Mouse (Mus musculus): ENCODE results near the gene Arhgap24. TPM values are rescaled to one million over a fixed set of nuclear protein-coding genes. Genes with fewer than 3 reads are reported as not detected.

The Arhgap24 gene
- total RNA-seq, 1 experiment from 2014 or later: 32.9 TPM

- peak; percentile 69; the same call in 1 of the 2 replicates for ATAC-seq (ENCODE audit: extremely low read depth, insufficient number of reproducible peaks, low FRiP score, poor library complexity, severe bottlenecking)
Measured at GRCm38 (mm10) chr5:102766311-102767057, 285.3 kb downstream of the Arhgap24 start.

DNA sequence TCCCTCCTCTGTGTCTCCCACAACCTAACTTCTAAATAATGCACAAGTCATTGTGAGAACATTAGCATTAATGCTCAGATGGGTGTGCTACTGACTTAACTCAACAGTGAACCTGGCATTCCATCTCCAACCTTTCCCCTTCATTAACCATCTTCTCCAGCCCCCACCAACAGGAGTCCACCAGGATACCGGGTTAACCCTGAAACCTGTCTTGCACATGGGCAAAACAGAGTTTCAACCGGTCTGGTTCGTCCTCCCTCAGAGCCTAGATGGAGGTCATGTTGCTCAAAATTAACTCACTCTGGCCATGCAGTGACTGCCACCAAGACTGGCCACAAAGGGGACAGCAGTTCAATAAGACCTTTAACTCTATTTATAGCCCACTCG lies 285.9 kb downstream of the Arhgap24 start:
- no peak for ATAC-seq (ENCODE audit: extremely low read depth, insufficient number of reproducible peaks, low FRiP score, poor library complexity, severe bottlenecking)

- ATAC-seq (ENCODE audit: extremely low read depth, insufficient number of reproducible peaks, low FRiP score, poor library complexity, severe bottlenecking): no peak
Measured at GRCm38 (mm10) chr5:102767822-102768221, 286.6 kb downstream of the Arhgap24 start.

DNA sequence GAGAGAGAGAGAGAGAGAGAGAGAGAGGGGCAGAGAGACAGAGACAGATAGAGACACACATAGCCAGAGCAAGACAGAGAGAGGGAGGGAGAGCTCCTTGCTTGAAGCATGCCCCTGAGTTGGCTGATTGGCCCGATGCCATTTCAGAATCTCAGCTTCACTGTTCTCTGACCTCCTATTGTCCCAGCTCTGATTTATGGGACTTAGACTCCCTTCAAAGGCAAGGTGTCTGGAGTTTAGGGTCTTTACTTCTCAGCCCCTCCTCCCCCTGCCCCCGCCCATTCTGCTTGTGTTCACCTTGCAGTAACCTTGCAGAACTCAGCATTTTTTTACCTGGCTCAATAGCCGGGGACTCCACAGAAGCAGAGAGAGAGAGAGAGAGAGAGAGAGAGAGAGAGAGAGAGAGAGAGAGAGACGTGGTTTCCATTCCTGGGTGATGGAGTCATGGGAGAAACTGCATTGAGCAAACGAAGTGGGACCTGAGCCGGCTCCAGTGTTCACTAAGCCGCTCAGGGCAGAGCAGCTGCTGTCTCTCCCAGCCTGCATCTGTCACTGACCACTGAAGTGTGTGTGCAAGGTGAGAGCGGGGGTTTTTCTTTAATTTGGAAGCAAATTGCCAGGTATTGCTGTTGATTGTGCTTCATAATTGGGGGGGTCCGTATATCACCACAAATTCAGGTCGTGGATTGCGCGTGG lies 287.3 kb downstream of the Arhgap24 start:
- ATAC-seq (ENCODE audit: extremely low read depth, insufficient number of reproducible peaks, low FRiP score, poor library complexity, severe bottlenecking): no peak

DNA sequence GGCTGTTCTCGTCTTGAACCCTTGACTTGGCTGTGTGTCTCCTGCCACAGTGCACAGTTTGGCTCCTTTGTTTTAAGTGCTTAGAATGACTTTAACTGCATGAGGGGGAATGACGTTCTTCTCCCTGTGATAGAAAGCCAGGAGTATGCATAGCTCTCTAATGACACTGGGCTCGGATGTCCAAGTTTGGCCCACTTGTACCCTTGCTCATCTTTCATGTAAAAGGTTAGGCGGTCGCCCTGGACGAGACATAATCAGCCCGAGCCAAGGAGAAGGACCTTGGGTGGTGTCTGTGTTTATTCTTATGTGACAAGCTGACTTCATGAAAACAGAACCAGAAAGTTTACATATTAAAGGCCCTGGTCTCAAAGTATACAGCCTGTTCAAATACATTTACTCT lies 289.4 kb downstream of the Arhgap24 start:
- ATAC-seq (ENCODE audit: extremely low read depth, insufficient number of reproducible peaks, low FRiP score, poor library complexity, severe bottlenecking): no peak

DNA sequence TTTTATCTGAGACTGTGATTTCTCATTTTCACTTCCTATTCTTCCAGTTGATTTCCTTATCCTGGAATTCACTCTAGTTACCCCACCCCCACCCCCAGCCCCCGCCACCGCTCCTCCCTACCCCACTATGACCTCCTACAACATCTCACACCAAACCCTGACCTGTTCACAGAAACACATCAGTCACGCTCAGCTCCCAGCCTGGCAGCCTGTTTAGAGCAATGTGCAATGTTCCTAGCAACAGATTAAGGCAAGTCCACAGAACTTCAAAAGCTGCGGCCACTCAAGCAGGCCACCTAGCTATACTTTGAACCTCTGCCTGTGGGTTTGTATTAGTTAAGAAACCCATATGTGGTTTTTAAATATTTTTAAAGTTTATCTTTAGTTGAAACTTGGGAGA lies 293.3 kb downstream of the Arhgap24 start:
- no peak for ATAC-seq (ENCODE audit: extremely low read depth, insufficient number of reproducible peaks, low FRiP score, poor library complexity, severe bottlenecking)

- ATAC-seq (ENCODE audit: extremely low read depth, insufficient number of reproducible peaks, low FRiP score, poor library complexity, severe bottlenecking): no peak
Measured at GRCm38 (mm10) chr5:102777255-102777654, 296.1 kb downstream of the Arhgap24 start.

DNA sequence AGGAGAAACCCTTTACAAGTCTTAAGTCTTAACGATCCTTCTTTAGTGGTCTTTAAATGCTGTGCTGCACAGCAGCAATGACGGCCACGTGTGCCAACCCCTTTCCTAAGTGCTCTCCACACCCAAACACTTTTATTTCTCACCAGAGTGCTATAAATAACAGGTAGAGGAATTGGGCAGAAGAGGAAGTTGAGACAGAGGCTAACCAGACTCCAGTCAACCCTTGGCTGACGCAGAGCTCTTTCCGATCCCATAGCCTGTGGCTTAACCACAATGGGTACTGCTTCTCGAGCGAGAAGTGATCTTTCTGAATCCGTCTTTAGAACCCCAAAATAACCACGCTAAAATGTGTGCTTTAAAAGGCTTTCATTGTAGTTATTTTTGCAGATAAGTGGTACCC lies 296.7 kb downstream of the Arhgap24 start:
- ATAC-seq (ENCODE audit: extremely low read depth, insufficient number of reproducible peaks, low FRiP score, poor library complexity, severe bottlenecking): peak; percentile 91

GRCm38 (mm10) chr5:102778253-102778652 lies 297.1 kb downstream of the Arhgap24 start:
- ATAC-seq (ENCODE audit: extremely low read depth, insufficient number of reproducible peaks, low FRiP score, poor library complexity, severe bottlenecking): no peak

DNA sequence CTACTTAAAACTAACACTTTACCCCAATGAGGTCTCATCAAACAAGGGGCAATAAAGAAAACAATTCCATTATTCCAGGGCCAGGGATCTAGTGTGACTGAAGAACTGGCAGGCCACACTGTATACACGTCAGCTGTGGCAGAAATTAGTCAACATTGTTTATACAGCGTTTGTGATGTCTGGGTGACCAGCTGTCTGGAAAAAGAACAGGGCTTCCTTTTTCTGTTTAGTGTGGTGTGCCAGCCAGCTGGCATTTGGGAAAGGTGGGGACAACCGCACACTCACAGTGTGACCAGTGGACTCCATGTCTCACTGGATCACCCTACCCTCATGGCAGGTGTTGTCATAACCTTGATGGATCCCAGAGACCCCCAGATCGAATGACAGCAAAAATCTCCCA lies 302.4 kb downstream of the Arhgap24 start:
- ATAC-seq (ENCODE audit: extremely low read depth, insufficient number of reproducible peaks, low FRiP score, poor library complexity, severe bottlenecking): no peak

GRCm38 (mm10) chr5:102786123-102786522 lies 304.9 kb downstream of the Arhgap24 start:
- ATAC-seq (ENCODE audit: extremely low read depth, insufficient number of reproducible peaks, low FRiP score, poor library complexity, severe bottlenecking): no peak

- no peak for ATAC-seq (ENCODE audit: extremely low read depth, insufficient number of reproducible peaks, low FRiP score, poor library complexity, severe bottlenecking)
Measured at GRCm38 (mm10) chr5:102788437-102788836, 307.2 kb downstream of the Arhgap24 start.

DNA sequence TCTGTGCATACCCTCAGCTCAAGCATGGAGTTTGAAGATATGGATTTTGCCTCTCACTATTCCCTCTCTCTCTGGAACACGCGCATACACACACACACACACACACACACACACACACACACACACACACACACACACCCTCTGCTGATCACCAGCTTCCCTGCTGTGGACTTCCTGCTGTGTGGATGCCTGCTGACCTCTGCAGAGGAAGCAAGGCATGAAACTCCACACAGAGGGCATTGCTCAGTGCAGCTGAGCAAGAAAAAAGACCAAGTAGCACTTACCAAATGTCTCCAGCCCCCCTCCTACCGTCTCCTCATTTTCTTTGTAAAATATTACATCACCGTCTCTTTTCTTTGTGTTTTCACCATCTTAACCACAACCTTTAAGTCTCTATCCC lies 310.1 kb downstream of the Arhgap24 start:
- no peak for ATAC-seq (ENCODE audit: extremely low read depth, insufficient number of reproducible peaks, low FRiP score, poor library complexity, severe bottlenecking)

DNA sequence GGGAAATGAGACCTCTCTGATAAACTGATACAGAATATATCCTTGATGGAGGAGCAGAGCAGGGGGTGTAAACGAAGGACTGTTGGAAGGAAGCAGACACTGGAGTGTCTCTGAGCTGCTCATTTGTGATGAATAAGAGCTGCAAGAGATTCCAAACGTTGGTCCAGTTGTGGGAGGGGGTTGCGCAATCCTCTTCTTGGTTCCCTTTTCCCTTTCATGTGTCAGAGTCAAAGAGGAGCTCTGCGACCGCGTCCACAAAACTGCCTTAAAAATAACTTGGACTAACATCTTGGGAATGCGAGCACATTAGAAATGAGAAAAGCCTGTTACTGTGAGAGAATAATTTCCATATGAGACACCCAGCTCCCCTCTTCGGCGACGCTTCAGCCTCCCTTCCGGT lies 312.3 kb downstream of the Arhgap24 start:
- ATAC-seq (ENCODE audit: extremely low read depth, insufficient number of reproducible peaks, low FRiP score, poor library complexity, severe bottlenecking): no peak

DNA sequence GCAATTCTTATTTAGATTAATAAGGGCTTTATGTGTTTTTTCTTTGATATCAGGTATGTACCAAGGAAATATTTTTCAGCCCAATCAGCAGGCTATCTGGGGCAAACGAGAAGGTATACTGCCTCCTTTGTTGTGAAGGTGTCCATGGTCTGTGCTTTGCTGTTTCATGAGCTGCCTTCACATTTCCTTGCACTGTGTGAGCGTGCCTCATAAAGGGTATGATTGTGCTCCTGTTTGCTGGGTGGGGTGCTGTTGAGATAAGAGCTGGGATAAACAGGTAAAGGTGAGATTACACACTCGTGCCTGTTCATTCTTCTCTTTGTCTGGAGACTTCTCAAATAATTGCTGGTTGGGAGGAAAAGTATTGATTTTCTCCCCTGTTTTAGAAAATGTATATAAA lies 320.3 kb downstream of the Arhgap24 start:
- no peak for ATAC-seq (ENCODE audit: extremely low read depth, insufficient number of reproducible peaks, low FRiP score, poor library complexity, severe bottlenecking)

DNA sequence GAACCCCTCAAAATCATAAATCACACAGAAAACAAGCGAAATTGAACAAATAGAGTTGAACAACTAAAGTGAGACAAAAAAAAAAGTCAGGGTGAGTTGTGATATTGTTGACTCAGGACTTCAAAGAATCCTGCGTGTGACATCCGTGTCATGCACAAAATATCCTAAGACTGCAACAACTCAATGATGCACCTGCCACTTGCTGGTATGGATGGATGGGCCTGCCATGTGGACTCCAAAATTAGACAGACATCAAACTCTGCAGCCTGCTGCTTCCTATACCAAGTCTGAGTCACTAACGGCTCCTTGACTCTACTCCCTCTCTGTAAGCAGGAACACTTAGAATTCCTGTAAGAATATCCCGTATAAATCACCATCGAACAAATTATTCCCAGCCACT lies 321.6 kb downstream of the Arhgap24 start:
- ATAC-seq (ENCODE audit: extremely low read depth, insufficient number of reproducible peaks, low FRiP score, poor library complexity, severe bottlenecking): no peak

- no peak for ATAC-seq (ENCODE audit: extremely low read depth, insufficient number of reproducible peaks, low FRiP score, poor library complexity, severe bottlenecking)
Measured at GRCm38 (mm10) chr5:102803675-102804074, 322.5 kb downstream of the Arhgap24 start.

DNA sequence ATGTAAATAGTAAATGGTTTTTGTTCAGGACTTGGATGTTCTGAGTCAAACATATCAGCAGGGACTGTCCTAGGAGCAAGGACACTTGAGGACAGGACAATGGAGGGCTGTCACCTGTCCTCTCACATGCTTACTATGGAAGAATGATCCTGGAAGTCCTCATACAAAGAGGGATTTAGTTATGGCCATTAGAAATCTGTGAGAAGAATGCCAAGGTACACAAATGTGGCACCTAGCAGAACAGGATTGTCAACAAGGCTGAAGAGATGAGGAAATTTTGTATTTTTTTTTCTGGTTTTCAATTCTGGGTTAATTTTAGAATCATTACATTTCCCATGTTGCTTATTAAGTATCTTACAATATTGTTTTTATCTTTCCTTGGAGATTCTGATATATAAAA lies 326.3 kb downstream of the Arhgap24 start:
- ATAC-seq (ENCODE audit: extremely low read depth, insufficient number of reproducible peaks, low FRiP score, poor library complexity, severe bottlenecking): no peak

DNA sequence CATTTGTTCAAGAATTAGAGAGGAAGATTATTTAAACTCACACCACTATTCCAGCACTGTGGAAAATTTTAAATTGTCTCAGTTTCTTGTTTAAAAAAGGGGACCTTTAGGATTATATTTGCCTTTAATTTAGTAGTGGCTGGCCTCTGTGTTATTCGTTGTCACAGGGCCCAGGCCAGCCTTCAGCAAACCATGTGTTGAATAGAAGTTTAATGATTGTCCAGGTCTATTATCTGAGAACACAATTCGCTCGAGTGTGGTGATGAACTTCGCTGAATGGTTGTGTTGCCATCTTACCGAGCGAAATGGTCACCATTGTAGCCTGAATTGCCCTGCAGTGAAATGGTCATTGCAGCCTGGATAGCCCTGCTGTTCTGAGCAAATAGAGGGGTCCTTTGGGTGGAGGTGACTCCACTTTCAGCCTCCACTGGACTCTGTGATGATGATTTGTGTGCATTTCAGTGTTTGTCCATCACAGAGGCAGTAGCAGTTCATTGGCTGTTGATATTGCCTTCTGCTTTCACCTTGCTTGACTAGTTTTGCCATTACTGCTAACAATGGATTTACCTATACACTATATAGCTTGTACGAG lies 329.3 kb downstream of the Arhgap24 start:
- no peak for ATAC-seq (ENCODE audit: extremely low read depth, insufficient number of reproducible peaks, low FRiP score, poor library complexity, severe bottlenecking)

DNA sequence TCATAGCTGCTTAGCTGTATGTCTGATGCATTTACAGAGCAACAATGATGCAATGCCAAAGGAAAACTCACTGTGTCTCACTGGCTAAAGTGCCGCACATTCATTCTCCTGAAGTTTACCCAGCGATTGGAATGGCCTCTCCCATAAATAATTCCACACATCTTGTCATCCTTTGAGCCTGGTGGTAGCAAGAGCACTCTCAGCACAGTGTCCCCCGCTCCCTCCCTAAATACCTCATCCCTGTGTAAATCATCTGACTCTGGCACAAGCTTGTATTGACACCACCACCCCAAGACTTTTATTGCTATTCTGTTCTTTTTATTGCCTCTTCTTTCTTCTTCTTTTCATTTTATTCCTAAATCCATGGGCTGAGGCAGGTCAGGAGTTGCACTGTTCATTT lies 332.1 kb downstream of the Arhgap24 start:
- ATAC-seq (ENCODE audit: extremely low read depth, insufficient number of reproducible peaks, low FRiP score, poor library complexity, severe bottlenecking): no peak
